Mouse (Mus musculus) small intestine, adult 2 months (tissue): ENCODE measurements around the gene Xylt1.

ENCODE experiments used
- CTCF ChIP-seq: fragments of 200-500 bp; IDR thresholded peaks from 2 replicates; pipeline ENCODE4 v1.5.1; 2012; ENCODE audit warnings: low read depth, mild to moderate bottlenecking, control low read depth, inconsistent platforms, low read length, moderate library complexity, mixed read lengths; ENCODE audit not compliant: insufficient replicate concordance, insufficient read length; ENCODE audit errors: extremely low read depth
- POLR2A ChIP-seq: fragments of 200-500 bp; IDR thresholded peaks from 2 replicates; pipeline ENCODE4 v1.6.1; 2012; ENCODE audit warnings: low read depth, mild to moderate bottlenecking, control low read depth, inconsistent platforms, low read length, moderate library complexity

GRCm38 (mm10) chr7:117524430-117525214 lies 143.8 kb downstream of the Xylt1 start:
- TF ChIP-seq CTCF (no peak), POLR2A (no peak)
